ENCODE assay signal across 22 mouse cellular contexts in the genomic region with DNA sequence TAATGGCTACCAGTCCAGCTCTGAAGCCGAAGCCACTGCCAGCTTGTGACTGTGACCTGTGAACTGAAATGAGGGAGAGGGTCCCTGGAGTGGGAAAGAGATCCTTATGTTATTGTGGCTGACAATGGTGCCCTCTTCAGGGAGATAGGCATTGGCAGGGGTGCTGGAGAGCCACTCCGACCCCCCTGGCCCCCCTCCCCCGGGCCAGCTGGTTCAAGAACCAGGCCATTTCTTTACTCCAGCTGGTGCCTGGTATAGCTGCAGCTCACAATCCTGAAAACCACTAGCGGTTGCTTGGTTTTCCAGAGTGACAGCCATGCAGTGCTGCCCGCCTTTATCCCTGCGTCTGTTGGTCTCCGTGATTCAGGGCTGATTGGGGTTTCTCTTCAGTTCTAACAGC. TPM values are rescaled to one million over a fixed set of nuclear protein-coding genes. Genes with fewer than 3 reads are reported as not detected.
DNase-seq lines count a peak whose midpoint lies in the region; ATAC-seq and TF ChIP-seq lines count a peak whose summit lies in the region.
"Had no signal": no experiment of that assay in that cellular context is flagged by ENCODE, and none has a peak within 500 bp of the region (broad histone marks: within the 10 kb centered on the region; RNA-seq: fewer than 3 reads in every experiment).

No protein-coding gene starts in this region.

- H3K9ac ChIP-seq in hindbrain, embryonic 13.5 days, result no peak overlapping the region
- H3K9ac ChIP-seq in hindbrain, embryonic 16.5 days (ENCODE audit: low read depth, low read length), result no peak overlapping the region
- no peak overlapping the region for H3K9ac ChIP-seq in midbrain, embryonic 13.5 days (replicated peaks)
- H3K9ac ChIP-seq in midbrain, embryonic 14.5 days (replicated peaks; ENCODE audit: low read length), result no peak overlapping the region
- H3K9ac ChIP-seq: forebrain, embryonic 12.5 days; hindbrain, embryonic 15.5 days; liver, postnatal 0 days had no signal

- no peak for TF ChIP-seq CTCF in gastrocnemius, adult 2 months (IDR thresholded peaks at IDR 0.05)

- H3K4me2 ChIP-seq in hindbrain, embryonic 13.5 days, result no peak overlapping the region
- H3K4me2 ChIP-seq in hindbrain, embryonic 16.5 days (ENCODE audit: low read length), result no peak overlapping the region
- H3K4me2 ChIP-seq in midbrain, embryonic 13.5 days (replicated peaks), result no peak overlapping the region
- no peak overlapping the region for H3K4me2 ChIP-seq in midbrain, embryonic 14.5 days (ENCODE audit: low read length)
- H3K4me2 ChIP-seq: forebrain, embryonic 12.5 days; heart, embryonic 13.5 days; hindbrain, embryonic 15.5 days had no signal

- H3K27me3 ChIP-seq in hindbrain, embryonic 13.5 days, result no peaks in the 10 kb centered on the region
- H3K27me3 ChIP-seq in hindbrain, embryonic 16.5 days (replicated peaks; ENCODE audit: control insufficient read depth, insufficient read depth, low read length), result no peaks in the 10 kb centered on the region
- H3K27me3 ChIP-seq in midbrain, embryonic 13.5 days, result no peaks in the 10 kb centered on the region
- H3K27me3 ChIP-seq in midbrain, embryonic 14.5 days (ENCODE audit: control insufficient read depth, insufficient read depth, low read length), result no peaks in the 10 kb centered on the region
- H3K27me3 ChIP-seq: CH12.LX; forebrain, embryonic 12.5 days; heart, embryonic 13.5 days; hindbrain, embryonic 15.5 days; megakaryocyte, embryonic 14.5 days had no signal

- peaks cover 65% of the 10 kb centered on the region for H3K4me1 ChIP-seq in hindbrain, embryonic 13.5 days (replicated peaks)
- H3K4me1 ChIP-seq in hindbrain, embryonic 16.5 days (ENCODE audit: control insufficient read depth, insufficient read depth, low read depth, low read length), result peaks cover 8% of the 10 kb centered on the region
- H3K4me1 ChIP-seq in midbrain, embryonic 13.5 days (replicated peaks), result peaks cover 83% of the 10 kb centered on the region
- peaks cover 17% of the 10 kb centered on the region for H3K4me1 ChIP-seq in midbrain, embryonic 14.5 days (ENCODE audit: control insufficient read depth, insufficient read depth, low read length)

- no peak for ATAC-seq in hindbrain, embryonic 13.5 days (ENCODE audit: low FRiP score)
- no peak for ATAC-seq in hindbrain, embryonic 16.5 days
- no peak for ATAC-seq in midbrain, embryonic 13.5 days
- ATAC-seq in midbrain, embryonic 14.5 days (ENCODE audit: low FRiP score, low TSS enrichment), result no peak

- DNase-seq in gastrocnemius, adult 2 months, result no peak
- DNase-seq in gastrocnemius, postnatal 4 days (ENCODE audit: low spot score in 2 of 2), result no peak
- DNase-seq in midbrain, embryonic 14.5 days, result no peak
- peak; percentile 61 for DNase-seq in MN1 (ENCODE audit: low spot score)
- DNase-seq in thymus, postnatal 10 days (ENCODE audit: low spot score in 2 of 2), result no peak
- DNase-seq: adrenal gland, postnatal 36 days; cerebellum, adult 2 months; gastrocnemius, postnatal 14 days; kidney, adult 2 months; kidney, postnatal 10 days; liver; liver, postnatal 0 days; right cerebral cortex, postnatal 4 days; thymus, postnatal 36 days had no signal

- H3K27ac ChIP-seq in gastrocnemius, adult 2 months, result peak overlapping the region; percentile 88
- peak overlapping the region; percentile 61; the same call in 1 of the 2 replicates for H3K27ac ChIP-seq in hindbrain, embryonic 13.5 days
- H3K27ac ChIP-seq in hindbrain, embryonic 16.5 days (ENCODE audit: low read depth, low read length), result no peak overlapping the region
- H3K27ac ChIP-seq in midbrain, embryonic 13.5 days, result 0 out of 2 replicates have a peak overlapping the region, but pooled peaks have one; percentile 32
- H3K27ac ChIP-seq in midbrain, embryonic 14.5 days (replicated peaks; ENCODE audit: low read depth, low read length), result no peak overlapping the region
- H3K27ac ChIP-seq: forebrain, embryonic 12.5 days; hindbrain, embryonic 15.5 days had no signal

- WGBS in hindbrain, embryonic 13.5 days, result 77% methylated on average over 7 of the region's 7 CpGs
- WGBS in hindbrain, embryonic 16.5 days, result 61% methylated on average over 7 of the region's 7 CpGs
- 79% methylated on average over 7 of the region's 7 CpGs for WGBS in midbrain, embryonic 13.5 days
- WGBS in midbrain, embryonic 14.5 days, result 81% methylated on average over 7 of the region's 7 CpGs

- intact Hi-C loops in gastrocnemius, adult 2 months (cut with DNase I), result no loop called here

- H3K9me3 ChIP-seq in hindbrain, embryonic 13.5 days, result no peaks in the 10 kb centered on the region
- H3K9me3 ChIP-seq in hindbrain, embryonic 16.5 days (ENCODE audit: control insufficient read depth, low read length), result no peaks in the 10 kb centered on the region
- H3K9me3 ChIP-seq in midbrain, embryonic 13.5 days, result no peaks in the 10 kb centered on the region
- H3K9me3 ChIP-seq in midbrain, embryonic 14.5 days (ENCODE audit: control insufficient read depth, low read length), result no peaks in the 10 kb centered on the region
- H3K9me3 ChIP-seq: forebrain, embryonic 12.5 days; heart, embryonic 13.5 days; hindbrain, embryonic 15.5 days; megakaryocyte, embryonic 14.5 days had no signal

- no peak overlapping the region for H3K4me3 ChIP-seq in gastrocnemius, adult 2 months
- H3K4me3 ChIP-seq in hindbrain, embryonic 13.5 days, result no peak overlapping the region
- no peak overlapping the region for H3K4me3 ChIP-seq in hindbrain, embryonic 16.5 days (ENCODE audit: low read length)
- H3K4me3 ChIP-seq in midbrain, embryonic 13.5 days (replicated peaks), result no peak overlapping the region
- H3K4me3 ChIP-seq in midbrain, embryonic 14.5 days (replicated peaks; ENCODE audit: low read depth, low read length), result no peak overlapping the region
- H3K4me3 ChIP-seq: forebrain, embryonic 12.5 days; heart, embryonic 13.5 days; hindbrain, embryonic 15.5 days; megakaryocyte, embryonic 14.5 days had no signal

- peaks cover 78% of the 10 kb centered on the region for H3K36me3 ChIP-seq in hindbrain, embryonic 13.5 days
- H3K36me3 ChIP-seq in hindbrain, embryonic 16.5 days (ENCODE audit: control insufficient read depth, insufficient read depth, low read length), result peaks cover 31% of the 10 kb centered on the region
- H3K36me3 ChIP-seq in midbrain, embryonic 13.5 days, result peaks cover 96% of the 10 kb centered on the region
- H3K36me3 ChIP-seq in midbrain, embryonic 14.5 days (ENCODE audit: control insufficient read depth, insufficient read depth, low read length), result peaks cover 88% of the 10 kb centered on the region

RNA-seq across cellular contexts. Expression of gene Rcc2, which starts 8.8 kb away (rescaled TPM):
- total RNA-seq in gastrocnemius, adult 2 months (2021), result 1 to 10 TPM; 5.9 to 8.8 TPM
- 10 to 100 TPM; 43.3 to 44.1 TPM for total RNA-seq in gastrocnemius, postnatal 4 days (2021)
- 13.8 and 15.7 TPM in 2 replicates for polyA plus RNA-seq in hindbrain, embryonic 13.5 days (2015; fragmentation: Nextera tagmentation; extraction: Ambion mirVana)
- 7.7 and 9.5 TPM in 2 replicates for polyA plus RNA-seq in hindbrain, embryonic 16.5 days (2015; fragmentation: Nextera tagmentation; extraction: Ambion mirVana)
- 23.6 and 26.3 TPM in 2 replicates for polyA plus RNA-seq in midbrain, embryonic 13.5 days (2015; fragmentation: Nextera tagmentation; extraction: Ambion mirVana)
- polyA plus RNA-seq in midbrain, embryonic 14.5 days (2014; fragmentation: Nextera tagmentation; extraction: Ambion mirVana), result 21.2 and 21.5 TPM in 2 replicates

RNA-seq across cellular contexts. Expression of gene Padi6, which starts 33.3 kb away (rescaled TPM):
- not detected for total RNA-seq in gastrocnemius, adult 2 months (2021)
- total RNA-seq in gastrocnemius, postnatal 4 days (2021), result under 1 TPM in 1 of 2 experiments, not detected in 1; 0.10 TPM
- not detected in 2 replicates for polyA plus RNA-seq in hindbrain, embryonic 13.5 days (2015; fragmentation: Nextera tagmentation; extraction: Ambion mirVana)
- 0.06 TPM in 1 of 2 replicates, not detected in the other for polyA plus RNA-seq in hindbrain, embryonic 16.5 days (2015; fragmentation: Nextera tagmentation; extraction: Ambion mirVana)
- polyA plus RNA-seq in midbrain, embryonic 13.5 days (2015; fragmentation: Nextera tagmentation; extraction: Ambion mirVana), result 0.08 TPM in 1 of 2 replicates, not detected in the other
- polyA plus RNA-seq in midbrain, embryonic 14.5 days (2014; fragmentation: Nextera tagmentation; extraction: Ambion mirVana), result not detected in 2 replicates
- total RNA-seq: adrenal gland, postnatal 36 days; CH12.LX; gastrocnemius, postnatal 14 days had no signal
- polyA plus RNA-seq: cerebellum, adult 2 months; forebrain, embryonic 12.5 days; heart, embryonic 13.5 days; hindbrain, embryonic 15.5 days; kidney, adult 2 months; liver, postnatal 0 days had no signal

RNA-seq across cellular contexts. Expression of gene Arhgef10l, which starts 43.3 kb away (rescaled TPM):
- 10 to 100 TPM; 50.9 to 66.3 TPM for total RNA-seq in gastrocnemius, adult 2 months (2021)
- 10 to 100 TPM; 53.6 to 54.6 TPM for total RNA-seq in gastrocnemius, postnatal 4 days (2021)
- polyA plus RNA-seq in hindbrain, embryonic 13.5 days (2015; fragmentation: Nextera tagmentation; extraction: Ambion mirVana), result 23.2 and 23.8 TPM in 2 replicates
- polyA plus RNA-seq in hindbrain, embryonic 16.5 days (2015; fragmentation: Nextera tagmentation; extraction: Ambion mirVana), result 20.7 and 24.5 TPM in 2 replicates
- polyA plus RNA-seq in midbrain, embryonic 13.5 days (2015; fragmentation: Nextera tagmentation; extraction: Ambion mirVana), result 27.7 and 28.3 TPM in 2 replicates
- 18.7 and 24.6 TPM in 2 replicates for polyA plus RNA-seq in midbrain, embryonic 14.5 days (2014; fragmentation: Nextera tagmentation; extraction: Ambion mirVana)

Comparison
In these comparisons a context has a peak if more than half of its experiments do, and no peak if none do; other contexts are left out.
1. H3K27ac ChIP-seq: peak in gastrocnemius, adult 2 months (single experiment), hindbrain, embryonic 13.5 days (single experiment) and midbrain, embryonic 13.5 days (single experiment); none in hindbrain, embryonic 16.5 days (single experiment) and midbrain, embryonic 14.5 days (single experiment).